Mouse (Mus musculus): Measurements from ENCODE around the gene 4930539E08Rik. TPM values are rescaled to one million over a fixed set of nuclear protein-coding genes. Genes with fewer than 3 reads are reported as not detected.

The 4930539E08Rik gene
- polyA plus RNA-seq, 1 experiment from 2014 or later = 0.27 TPM

GRCm38 (mm10) chr17:28869412-28870110 lies 45.6 kb downstream of the 4930539E08Rik start:
- H3K27ac ChIP-seq = no peak overlapping the region
- no peaks in the 10 kb centered on the region for H3K9me3 ChIP-seq
- no peak overlapping the region for H3K4me2 ChIP-seq
- peaks cover 3% of the 10 kb centered on the region; the same call in 1 of the 2 replicates for H3K4me1 ChIP-seq
- H3K36me3 ChIP-seq = no peaks in the 10 kb centered on the region
- no peak overlapping the region for H3K4me3 ChIP-seq
- no peaks in the 10 kb centered on the region for H3K27me3 ChIP-seq
- no peak for ATAC-seq (ENCODE audit: insufficient number of reproducible peaks, low FRiP score, low TSS enrichment, low read depth)
- 57% methylated on average over 9 of the region's 9 CpGs for WGBS
- no peak overlapping the region for H3K9ac ChIP-seq

- H3K27me3 ChIP-seq = no peaks in the 10 kb centered on the region
- no peak overlapping the region for H3K4me3 ChIP-seq
- WGBS = 89% methylated on average over 4 of the region's 4 CpGs
- ATAC-seq (ENCODE audit: insufficient number of reproducible peaks, low FRiP score, low TSS enrichment, low read depth) = no peak
- no peak overlapping the region for H3K27ac ChIP-seq
- no peak overlapping the region for H3K4me2 ChIP-seq
- H3K9me3 ChIP-seq = no peaks in the 10 kb centered on the region
- no peak overlapping the region for H3K9ac ChIP-seq
- H3K4me1 ChIP-seq = peaks cover 3% of the 10 kb centered on the region; the same call in 1 of the 2 replicates
- H3K36me3 ChIP-seq = no peaks in the 10 kb centered on the region
Observed at GRCm38 (mm10) chr17:28867381-28867780, 47.7 kb downstream of the 4930539E08Rik start.

- no peak for ATAC-seq (ENCODE audit: insufficient number of reproducible peaks, low FRiP score, low TSS enrichment, low read depth)
- H3K36me3 ChIP-seq = no peaks in the 10 kb centered on the region
- H3K9me3 ChIP-seq = no peaks in the 10 kb centered on the region
- no peak overlapping the region for H3K4me3 ChIP-seq
- no peak overlapping the region for H3K27ac ChIP-seq
- no peak overlapping the region for H3K9ac ChIP-seq
- H3K4me1 ChIP-seq = peaks cover 3% of the 10 kb centered on the region; the same call in 1 of the 2 replicates
- H3K4me2 ChIP-seq = no peak overlapping the region
- H3K27me3 ChIP-seq = no peaks in the 10 kb centered on the region
Observed at GRCm38 (mm10) chr17:28866921-28867320, 48.2 kb downstream of the 4930539E08Rik start.

GRCm38 (mm10) chr17:28864464-28864863 lies 50.7 kb downstream of the 4930539E08Rik start:
- Histone ChIP-seq H3K4me2 (no peak overlapping the region), H3K36me3 (no peaks in the 10 kb centered on the region), H3K4me1 (no peaks in the 10 kb centered on the region; the same call in 1 of the 2 replicates), H3K9ac (no peak overlapping the region), H3K27me3 (no peaks in the 10 kb centered on the region), H3K9me3 (no peaks in the 10 kb centered on the region), H3K27ac (no peak overlapping the region), H3K4me3 (no peak overlapping the region)
- ATAC-seq (ENCODE audit: insufficient number of reproducible peaks, low FRiP score, low TSS enrichment, low read depth) = no peak
- 75% methylated on average over 6 of the region's 6 CpGs for WGBS

- 60% methylated on average over 7 of the region's 7 CpGs for WGBS
Observed at GRCm38 (mm10) chr17:28863926-28864325, 51.2 kb downstream of the 4930539E08Rik start.

GRCm38 (mm10) chr17:28858205-28858604 lies 56.9 kb downstream of the 4930539E08Rik start, which contains the start of gene Pnpla1:
Gene Pnpla1 (plus strand): TSS chr17:28858411.
- Histone ChIP-seq H3K4me3 (peak within 1 kb of the TSS; percentile 14; the same call in 1 of the 2 replicates), H3K9me3 (no peaks in the 10 kb centered on the region), H3K4me1 (peaks cover 5% of the 10 kb centered on the region; the same call in 1 of the 2 replicates), H3K27me3 (no peaks in the 10 kb centered on the region), H3K9ac (no peak within 1 kb of the TSS), H3K4me2 (peak within 1 kb of the TSS; percentile 7; the same call in 1 of the 2 replicates), H3K27ac (peak within 1 kb of the TSS; percentile 3; the same call in 1 of the 2 replicates), H3K36me3 (no peaks in the 10 kb centered on the region)
- ATAC-seq (ENCODE audit: insufficient number of reproducible peaks, low FRiP score, low TSS enrichment, low read depth) = no peak
- 44% methylated on average over 12 of the region's 12 CpGs for WGBS

More at GRCm38 (mm10) chr17:28863926-28864325, 51.2 kb downstream of the 4930539E08Rik start:
- H3K27ac ChIP-seq = no peak overlapping the region
- no peak overlapping the region for H3K9ac ChIP-seq
- H3K4me3 ChIP-seq = no peak overlapping the region
- no peaks in the 10 kb centered on the region for H3K27me3 ChIP-seq
- H3K9me3 ChIP-seq = no peaks in the 10 kb centered on the region
- H3K4me2 ChIP-seq = no peak overlapping the region
- H3K4me1 ChIP-seq = no peaks in the 10 kb centered on the region
- ATAC-seq (ENCODE audit: insufficient number of reproducible peaks, low FRiP score, low TSS enrichment, low read depth) = no peak
- no peaks in the 10 kb centered on the region for H3K36me3 ChIP-seq

GRCm38 (mm10) chr17:28856030-28856429 lies 59.1 kb downstream of the 4930539E08Rik start:
- Histone ChIP-seq H3K9ac (no peak overlapping the region), H3K27me3 (no peaks in the 10 kb centered on the region), H3K4me3 (no peak overlapping the region), H3K36me3 (no peaks in the 10 kb centered on the region), H3K4me2 (no peak overlapping the region), H3K27ac (peak overlapping the region; percentile 22; the same call in 1 of the 2 replicates), H3K4me1 (peaks cover 5% of the 10 kb centered on the region; the same call in 1 of the 2 replicates), H3K9me3 (no peaks in the 10 kb centered on the region)
- no peak for ATAC-seq (ENCODE audit: insufficient number of reproducible peaks, low FRiP score, low TSS enrichment, low read depth)
- 41% methylated on average over 2 of the region's 3 CpGs for WGBS

- Histone ChIP-seq H3K4me3 (no peak overlapping the region), H3K9me3 (no peaks in the 10 kb centered on the region), H3K36me3 (no peaks in the 10 kb centered on the region), H3K9ac (no peak overlapping the region), H3K4me1 (peaks cover 5% of the 10 kb centered on the region; the same call in 1 of the 2 replicates), H3K27me3 (no peaks in the 10 kb centered on the region), H3K27ac (peak overlapping the region; percentile 22; the same call in 1 of the 2 replicates), H3K4me2 (no peak overlapping the region)
- 71% methylated on average over 9 of the region's 9 CpGs for WGBS
- ATAC-seq (ENCODE audit: insufficient number of reproducible peaks, low FRiP score, low TSS enrichment, low read depth) = 0 out of 2 replicates have a peak, but pooled peaks have one; percentile 13
Observed at GRCm38 (mm10) chr17:28855166-28855885, 59.8 kb downstream of the 4930539E08Rik start.

GRCm38 (mm10) chr17:28854377-28854776 lies 60.7 kb downstream of the 4930539E08Rik start:
- WGBS = 83% methylated on average over 7 of the region's 7 CpGs
- no peak overlapping the region for H3K27ac ChIP-seq
- peaks cover 5% of the 10 kb centered on the region; the same call in 1 of the 2 replicates for H3K4me1 ChIP-seq
- no peaks in the 10 kb centered on the region for H3K27me3 ChIP-seq
- H3K4me2 ChIP-seq = no peak overlapping the region
- ATAC-seq (ENCODE audit: insufficient number of reproducible peaks, low FRiP score, low TSS enrichment, low read depth) = no peak
- H3K9me3 ChIP-seq = no peaks in the 10 kb centered on the region
- H3K4me3 ChIP-seq = no peak overlapping the region
- H3K36me3 ChIP-seq = no peaks in the 10 kb centered on the region
- no peak overlapping the region for H3K9ac ChIP-seq

- H3K4me1 ChIP-seq = no peaks in the 10 kb centered on the region
- whole genome bisulfite sequencing = 88% methylated on average over 5 of the region's 5 CpGs
- no peak overlapping the region for H3K4me3 ChIP-seq
- H3K27ac ChIP-seq = no peak overlapping the region
- no peak for ATAC-seq (ENCODE audit: insufficient number of reproducible peaks, low FRiP score, low TSS enrichment, low read depth)
- no peaks in the 10 kb centered on the region for H3K9me3 ChIP-seq
- H3K9ac ChIP-seq = no peak overlapping the region
- no peaks in the 10 kb centered on the region for H3K36me3 ChIP-seq
- no peaks in the 10 kb centered on the region for H3K27me3 ChIP-seq
- H3K4me2 ChIP-seq = no peak overlapping the region
Observed at GRCm38 (mm10) chr17:28850511-28850910, 64.6 kb downstream of the 4930539E08Rik start.

- Histone ChIP-seq H3K27ac (no peak overlapping the region), H3K9ac (no peak overlapping the region), H3K36me3 (no peaks in the 10 kb centered on the region), H3K27me3 (no peaks in the 10 kb centered on the region), H3K4me2 (no peak overlapping the region), H3K4me1 (no peaks in the 10 kb centered on the region), H3K4me3 (no peak overlapping the region), H3K9me3 (no peaks in the 10 kb centered on the region)
- no peak for ATAC-seq (ENCODE audit: insufficient number of reproducible peaks, low FRiP score, low TSS enrichment, low read depth)
- 62% methylated on average over 11 of the region's 11 CpGs for WGBS
Observed at GRCm38 (mm10) chr17:28846974-28847617, 68.0 kb downstream of the 4930539E08Rik start.
